Mouse (Mus musculus) urinary bladder, adult 2 months (tissue): ENCODE results near the gene Ing1. TPM values are rescaled to one million over a fixed set of nuclear protein-coding genes. Genes with fewer than 3 reads are reported as not detected.
A peak's percentile ranks its signal among the peaks of the same experiment; 100 is the strongest.

Experiments
- DNase-seq: peaks from one replicate; pipeline ENCODE4 v3.0.0; 2022; ENCODE audit warnings: low spot score
- polyA plus RNA-seq: library from polyadenylated mRNA; depleted of rRNA; stranded (reverse); fragments of >200 nt; gene quantifications from 2 replicates; pipeline ENCODE4 v1.2.3, GENCODE M21; 2012; rRNA removed

Gene Ing1
- 41.4 and 47.0 TPM in 2 replicates for polyA plus RNA-seq

GRCm38 (mm10) chr8:11554799-11555719 is at the start of gene Ing1:
TSS of gene Ing1 (plus strand) at chr8:11555571.
- DNase-seq: peak; percentile 82

DNA sequence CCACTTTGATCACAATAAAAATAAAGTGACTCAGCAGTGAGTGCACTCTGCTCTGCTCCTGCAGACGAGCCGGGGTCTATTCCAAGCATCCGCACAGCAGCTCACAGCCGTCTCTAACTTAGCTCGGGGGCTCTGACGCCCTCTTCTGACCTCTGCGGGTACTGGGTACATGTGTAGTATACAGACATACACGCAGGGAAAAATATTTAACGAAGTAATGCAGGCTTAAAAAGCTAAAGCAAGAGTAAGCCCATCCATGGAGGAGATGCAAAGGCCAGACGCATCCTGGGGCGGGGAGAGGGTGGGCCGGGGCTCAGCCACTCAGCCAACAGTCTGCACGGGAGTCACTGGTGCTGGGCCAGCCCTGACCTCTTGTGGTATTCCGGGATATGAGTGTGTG is 49.3 kb upstream of the Ing1 start:
- no peak for DNase-seq

DNA sequence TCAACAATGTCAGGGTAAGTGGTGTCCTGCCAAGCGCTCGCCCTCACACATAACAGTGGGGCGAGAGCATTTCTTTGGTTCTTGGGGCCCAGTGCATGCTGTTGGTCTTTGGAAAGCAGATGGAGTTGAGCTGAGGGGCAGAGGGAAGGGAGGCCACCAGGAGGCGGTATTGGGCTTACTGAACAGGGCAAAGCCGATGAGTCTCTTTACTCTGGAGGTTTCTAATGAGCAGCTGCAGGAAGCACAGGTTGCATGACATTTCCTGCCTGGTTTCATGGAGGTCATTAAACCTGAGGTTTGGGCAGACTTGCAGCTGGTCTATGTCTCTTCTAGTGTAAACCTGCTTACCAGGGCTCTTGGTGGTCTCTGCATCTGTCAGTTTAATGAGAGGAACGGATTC is 48.6 kb upstream of the Ing1 start:
- DNase-seq: no peak

DNA sequence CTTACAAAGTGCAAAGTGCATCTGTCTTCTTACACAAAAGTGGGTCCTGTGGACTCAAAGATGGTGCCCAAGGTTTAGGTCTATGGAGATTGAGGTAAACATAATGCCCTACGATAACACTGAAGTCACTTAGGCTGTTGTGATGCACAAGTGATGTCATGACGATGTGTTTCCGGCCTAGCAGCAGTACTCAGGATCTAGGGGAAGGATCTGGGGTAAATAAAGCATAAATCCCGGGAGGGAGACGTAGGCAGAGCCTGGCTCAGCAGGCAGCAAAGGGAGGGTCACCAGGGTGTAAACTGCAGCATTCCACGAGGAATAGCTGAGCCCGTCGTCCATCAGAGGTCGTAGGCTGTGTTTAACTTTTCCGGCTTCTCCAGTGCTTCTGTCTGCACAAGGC is 46.5 kb upstream of the Ing1 start:
- DNase-seq: no peak

DNA sequence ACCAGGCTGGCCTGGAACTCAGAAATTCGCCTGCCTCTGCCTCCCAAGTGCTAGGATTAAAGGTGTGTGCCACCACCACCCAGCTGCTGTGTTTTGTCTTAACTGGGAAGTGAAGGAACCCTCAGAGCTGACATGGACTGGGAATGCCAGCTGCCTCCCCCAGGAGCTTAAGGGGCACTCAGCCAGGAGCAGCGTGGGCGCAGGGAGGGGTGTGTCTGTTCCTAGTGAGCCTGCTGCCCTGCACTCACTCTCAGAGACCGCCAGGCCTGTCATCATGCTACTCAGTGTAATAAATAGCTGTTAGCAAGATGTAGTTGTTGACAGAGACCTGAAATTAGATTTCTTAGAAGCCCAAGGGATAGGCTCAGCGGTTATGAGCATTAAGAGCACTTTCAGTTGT is 44.4 kb upstream of the Ing1 start:
- no peak for DNase-seq

GRCm38 (mm10) chr8:11512711-11513110 is 42.7 kb upstream of the Ing1 start:
- DNase-seq: no peak

- no peak for DNase-seq
Measured at GRCm38 (mm10) chr8:11513247-11513646, 42.1 kb upstream of the Ing1 start.

DNA sequence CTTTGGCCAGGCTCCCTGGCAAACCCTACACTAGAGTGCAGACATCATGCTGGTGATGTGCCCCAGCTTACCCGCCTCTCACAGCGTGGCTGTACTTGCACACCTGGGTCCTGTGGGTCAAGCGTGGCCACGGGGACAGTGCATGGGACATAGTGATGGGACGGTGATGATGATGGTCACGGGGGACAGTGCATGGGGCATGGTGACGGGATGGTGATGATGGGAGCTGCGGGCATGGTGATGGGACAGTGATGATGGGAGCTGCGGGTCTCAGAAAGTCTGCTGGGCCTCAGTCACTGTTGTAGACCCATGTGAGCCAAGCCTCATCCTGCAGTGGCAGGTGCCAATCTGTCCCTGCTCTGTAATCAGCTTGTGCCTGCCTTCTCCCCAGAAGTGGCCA is 39.1 kb upstream of the Ing1 start:
- DNase-seq: no peak

GRCm38 (mm10) chr8:11517366-11518055 is 37.9 kb upstream of the Ing1 start:
- DNase-seq: no peak

GRCm38 (mm10) chr8:11518056-11518396 is 37.3 kb upstream of the Ing1 start:
- no peak for DNase-seq

- no peak for DNase-seq
Measured at GRCm38 (mm10) chr8:11518676-11519075, 36.7 kb upstream of the Ing1 start.

GRCm38 (mm10) chr8:11523331-11523730 is 32.0 kb upstream of the Ing1 start:
- DNase-seq: no peak

- DNase-seq: no peak
Measured at GRCm38 (mm10) chr8:11530155-11530770, 25.1 kb upstream of the Ing1 start.

GRCm38 (mm10) chr8:11530849-11531248 is 24.5 kb upstream of the Ing1 start:
- no peak for DNase-seq

- no peak for DNase-seq
Measured at GRCm38 (mm10) chr8:11534494-11534893, 20.9 kb upstream of the Ing1 start.

- DNase-seq: no peak
Measured at GRCm38 (mm10) chr8:11539049-11539448, 16.3 kb upstream of the Ing1 start.

GRCm38 (mm10) chr8:11540182-11540581 is 15.2 kb upstream of the Ing1 start:
- DNase-seq: no peak

GRCm38 (mm10) chr8:11542031-11542430 is 13.3 kb upstream of the Ing1 start:
- no peak for DNase-seq

GRCm38 (mm10) chr8:11542866-11543265 is 12.5 kb upstream of the Ing1 start:
- no peak for DNase-seq

- no peak for DNase-seq
Measured at GRCm38 (mm10) chr8:11544386-11544785, 11.0 kb upstream of the Ing1 start.

- DNase-seq: no peak
Measured at GRCm38 (mm10) chr8:11547063-11547462, 8.3 kb upstream of the Ing1 start.

GRCm38 (mm10) chr8:11549706-11550105 is 5.7 kb upstream of the Ing1 start:
- no peak for DNase-seq
